Mouse (Mus musculus) midbrain, embryonic 13.5 days (tissue): ENCODE measurements around the gene Dnaja3. TPM values are rescaled to one million over a fixed set of nuclear protein-coding genes. Genes with fewer than 3 reads are reported as not detected.
A peak's percentile ranks its signal among the peaks of the same experiment; 100 is the strongest.

ENCODE experiments used
- ATAC-seq: fragments of 200-750 bp; cut with Nextera tagmentation; 2 replicates; pipeline ENCODE4 v1.8.0; 2017; ENCODE audit warnings: mild to moderate bottlenecking, moderate TSS enrichment, moderate library complexity
- H3K27ac ChIP-seq: fragments of 300-500 bp; sonication (generic); 2 replicates; pipeline ENCODE4 v1.5.1; 2015; ENCODE audit warnings: inconsistent platforms, mild to moderate bottlenecking, moderate library complexity
- H3K27me3 ChIP-seq: fragments of 300-500 bp; sonication (generic); 2 replicates; pipeline ENCODE4 v1.6.1; 2015; ENCODE audit warnings: mild to moderate bottlenecking, inconsistent platforms
- H3K36me3 ChIP-seq: fragments of 300-500 bp; sonication (generic); 2 replicates; pipeline ENCODE4 v1.6.1; 2015; ENCODE audit warnings: mild to moderate bottlenecking, inconsistent platforms
- H3K4me1 ChIP-seq: fragments of 300-500 bp; sonication (generic); replicated peaks from 2 replicates; pipeline ENCODE4 v1.6.1; 2015; ENCODE audit warnings: inconsistent platforms
- H3K4me2 ChIP-seq: fragments of 300-500 bp; sonication (generic); replicated peaks from 2 replicates; pipeline ENCODE4 v1.6.1; 2015; ENCODE audit warnings: moderate library complexity, mild to moderate bottlenecking, inconsistent platforms
- H3K4me3 ChIP-seq: fragments of 300-500 bp; sonication (generic); replicated peaks from 2 replicates; pipeline ENCODE4 v1.5.1; 2015; ENCODE audit warnings: mild to moderate bottlenecking, inconsistent platforms
- H3K9ac ChIP-seq: fragments of 300-500 bp; sonication (generic); replicated peaks from 2 replicates; pipeline ENCODE4 v1.6.1; 2015; ENCODE audit warnings: mild to moderate bottlenecking, inconsistent platforms
- H3K9me3 ChIP-seq: fragments of 300-500 bp; sonication (generic); 2 replicates; pipeline ENCODE4 v1.6.1; 2016; ENCODE audit warnings: mild to moderate bottlenecking, inconsistent platforms
- WGBS: fragments of 180-500 bp; shearing (Covaris S2); methylation state at CpG from one replicate; pipeline ENCODE4 v1.1.7; 2015; 5-methylcytosine and 5-hydroxymethylcytosine counted together
- polyA plus RNA-seq: library from polyadenylated mRNA; unstranded; fragments of >200 nt; fragmentation: Nextera tagmentation; extraction: Ambion mirVana; gene quantifications from 2 replicates; pipeline ENCODE4 v1.2.1, GENCODE M21; 2015

Dnaja3 gene
- polyA plus RNA-seq, 1 experiment from 2014 or later = 54.3 TPM

GRCm38 (mm10) chr16:4656571-4657081 is 16.8 kb downstream of the Dnaja3 start:
- no peak overlapping the region for H3K4me2 ChIP-seq
- no peak overlapping the region for H3K4me3 ChIP-seq
- WGBS = 63% methylated on average over 9 of the region's 9 CpGs
- ATAC-seq = no peak
- H3K36me3 ChIP-seq = peaks cover 39% of the 10 kb centered on the region
- H3K4me1 ChIP-seq = peaks cover 32% of the 10 kb centered on the region
- no peaks in the 10 kb centered on the region for H3K9me3 ChIP-seq
- peak overlapping the region; percentile 30; the same call in 1 of the 2 replicates for H3K27ac ChIP-seq
- no peaks in the 10 kb centered on the region for H3K27me3 ChIP-seq
- H3K9ac ChIP-seq = no peak overlapping the region

- Histone ChIP-seq H3K27me3 (no peaks in the 10 kb centered on the region), H3K9ac (no peak overlapping the region; the same call in 1 of the 2 replicates), H3K9me3 (no peaks in the 10 kb centered on the region), H3K4me1 (peaks cover 32% of the 10 kb centered on the region), H3K36me3 (peaks cover 24% of the 10 kb centered on the region), H3K4me2 (no peak overlapping the region), H3K27ac (0 out of 2 replicates have a peak overlapping the region, but pooled peaks have one; percentile 9), H3K4me3 (no peak overlapping the region)
- ATAC-seq = peak; percentile 53
- 23% methylated on average over 11 of the region's 11 CpGs for WGBS
Observed at GRCm38 (mm10) chr16:4658781-4659245, 19.0 kb downstream of the Dnaja3 start.

- H3K4me2 ChIP-seq = no peak overlapping the region
- H3K4me1 ChIP-seq = peaks cover 32% of the 10 kb centered on the region
- WGBS = 14% methylated on average over 2 of the region's 2 CpGs
- H3K9me3 ChIP-seq = no peaks in the 10 kb centered on the region
- H3K9ac ChIP-seq = no peak overlapping the region; the same call in 1 of the 2 replicates
- no peaks in the 10 kb centered on the region for H3K27me3 ChIP-seq
- H3K4me3 ChIP-seq = no peak overlapping the region
- peaks cover 27% of the 10 kb centered on the region for H3K36me3 ChIP-seq
- H3K27ac ChIP-seq = no peak overlapping the region
- ATAC-seq = no peak
Observed at GRCm38 (mm10) chr16:4659326-4659725, 19.5 kb downstream of the Dnaja3 start.

- peaks cover 12% of the 10 kb centered on the region for H3K4me1 ChIP-seq
- H3K27ac ChIP-seq = no peak overlapping the region
- H3K36me3 ChIP-seq = peaks cover 30% of the 10 kb centered on the region
- H3K27me3 ChIP-seq = no peaks in the 10 kb centered on the region
- no peak overlapping the region for H3K9ac ChIP-seq
- no peaks in the 10 kb centered on the region for H3K9me3 ChIP-seq
- H3K4me3 ChIP-seq = no peak overlapping the region
- 80% methylated on average over 2 of the region's 2 CpGs for WGBS
- no peak overlapping the region for H3K4me2 ChIP-seq
- no peak for ATAC-seq
Observed at GRCm38 (mm10) chr16:4661605-4662004, 21.8 kb downstream of the Dnaja3 start.

GRCm38 (mm10) chr16:4663806-4664205 is 24.0 kb downstream of the Dnaja3 start:
- Histone ChIP-seq H3K27ac (no peak overlapping the region), H3K36me3 (peaks cover 49% of the 10 kb centered on the region), H3K27me3 (no peaks in the 10 kb centered on the region), H3K4me3 (no peak overlapping the region), H3K9ac (no peak overlapping the region), H3K4me2 (no peak overlapping the region), H3K4me1 (peaks cover 6% of the 10 kb centered on the region), H3K9me3 (no peaks in the 10 kb centered on the region)
- WGBS = 83% methylated on average over 2 of the region's 2 CpGs
- ATAC-seq = no peak

- ATAC-seq = no peak
- no peak overlapping the region for H3K27ac ChIP-seq
- no peak overlapping the region for H3K4me3 ChIP-seq
- H3K9ac ChIP-seq = no peak overlapping the region
- H3K27me3 ChIP-seq = no peaks in the 10 kb centered on the region
- H3K9me3 ChIP-seq = no peaks in the 10 kb centered on the region
- H3K36me3 ChIP-seq = peaks cover 60% of the 10 kb centered on the region
- H3K4me1 ChIP-seq = no peaks in the 10 kb centered on the region
- 98% methylated on average over 2 of the region's 2 CpGs for WGBS
- H3K4me2 ChIP-seq = no peak overlapping the region
Observed at GRCm38 (mm10) chr16:4665726-4666125, 25.9 kb downstream of the Dnaja3 start.

- 29% methylated on average over 3 of the region's 3 CpGs for WGBS
- Histone ChIP-seq H3K9ac (no peak overlapping the region), H3K4me1 (no peaks in the 10 kb centered on the region), H3K36me3 (peaks cover 52% of the 10 kb centered on the region), H3K9me3 (no peaks in the 10 kb centered on the region), H3K4me3 (no peak overlapping the region), H3K27ac (no peak overlapping the region), H3K4me2 (no peak overlapping the region), H3K27me3 (no peaks in the 10 kb centered on the region)
- ATAC-seq = peak; percentile 86
Observed at GRCm38 (mm10) chr16:4667190-4667808, 27.5 kb downstream of the Dnaja3 start.

- Histone ChIP-seq H3K27me3 (no peaks in the 10 kb centered on the region), H3K9ac (no peak overlapping the region), H3K27ac (no peak overlapping the region), H3K36me3 (peaks cover 56% of the 10 kb centered on the region), H3K4me1 (no peaks in the 10 kb centered on the region), H3K4me2 (no peak overlapping the region), H3K9me3 (no peaks in the 10 kb centered on the region), H3K4me3 (no peak overlapping the region)
- ATAC-seq = no peak
- 75% methylated on average over 5 of the region's 5 CpGs for WGBS
Observed at GRCm38 (mm10) chr16:4670317-4670716, 30.5 kb downstream of the Dnaja3 start.

- Histone ChIP-seq H3K4me3 (no peak overlapping the region), H3K27me3 (no peaks in the 10 kb centered on the region), H3K9me3 (no peaks in the 10 kb centered on the region), H3K4me1 (peaks cover 7% of the 10 kb centered on the region), H3K9ac (0 out of 2 replicates have a peak overlapping the region, but pooled peaks have one; percentile 19), H3K4me2 (no peak overlapping the region), H3K36me3 (peaks cover 37% of the 10 kb centered on the region), H3K27ac (no peak overlapping the region)
- ATAC-seq = no peak
- 89% methylated on average over 4 of the region's 4 CpGs for WGBS
Observed at GRCm38 (mm10) chr16:4674091-4674490, 34.3 kb downstream of the Dnaja3 start.

GRCm38 (mm10) chr16:4676836-4677235 is 37.0 kb downstream of the Dnaja3 start:
- no peaks in the 10 kb centered on the region for H3K27me3 ChIP-seq
- no peaks in the 10 kb centered on the region for H3K9me3 ChIP-seq
- H3K4me3 ChIP-seq = no peak overlapping the region
- 97% methylated on average over 5 of the region's 5 CpGs for WGBS
- no peak for ATAC-seq
- peaks cover 23% of the 10 kb centered on the region for H3K36me3 ChIP-seq
- H3K9ac ChIP-seq = no peak overlapping the region; the same call in 1 of the 2 replicates
- H3K4me2 ChIP-seq = no peak overlapping the region
- no peak overlapping the region for H3K27ac ChIP-seq
- peaks cover 9% of the 10 kb centered on the region for H3K4me1 ChIP-seq

- Histone ChIP-seq H3K9me3 (no peaks in the 10 kb centered on the region), H3K36me3 (peaks cover 23% of the 10 kb centered on the region), H3K4me3 (no peak overlapping the region), H3K4me2 (peak overlapping the region; percentile 94; the same call in 1 of the 2 replicates), H3K9ac (peak overlapping the region; percentile 70; the same call in 1 of the 2 replicates), H3K27ac (no peak overlapping the region), H3K4me1 (peaks cover 11% of the 10 kb centered on the region), H3K27me3 (no peaks in the 10 kb centered on the region)
- no peak for ATAC-seq
- WGBS = 87% methylated on average over 5 of the region's 5 CpGs
Observed at GRCm38 (mm10) chr16:4678080-4678479, 38.3 kb downstream of the Dnaja3 start.

- 1% methylated on average over 47 of the region's 47 CpGs for WGBS
- H3K27ac ChIP-seq = peak within 1 kb of the TSS; percentile 15; the same call in 1 of the 2 replicates
- ATAC-seq = peak; percentile 91
- peaks cover 17% of the 10 kb centered on the region for H3K4me1 ChIP-seq
- peaks cover 16% of the 10 kb centered on the region for H3K36me3 ChIP-seq
- H3K27me3 ChIP-seq = no peaks in the 10 kb centered on the region
- peak within 1 kb of the TSS; percentile 50 for H3K4me3 ChIP-seq
- peak within 1 kb of the TSS; percentile 70 for H3K9ac ChIP-seq
- peak within 1 kb of the TSS; percentile 94 for H3K4me2 ChIP-seq
- H3K9me3 ChIP-seq = no peaks in the 10 kb centered on the region
Observed at GRCm38 (mm10) chr16:4679121-4680018, 39.6 kb downstream of the Dnaja3 start, which contains the start of gene Coro7. Gene Coro7, minus strand, starts transcription at chr16:4679777.
